In the genomic region with DNA sequence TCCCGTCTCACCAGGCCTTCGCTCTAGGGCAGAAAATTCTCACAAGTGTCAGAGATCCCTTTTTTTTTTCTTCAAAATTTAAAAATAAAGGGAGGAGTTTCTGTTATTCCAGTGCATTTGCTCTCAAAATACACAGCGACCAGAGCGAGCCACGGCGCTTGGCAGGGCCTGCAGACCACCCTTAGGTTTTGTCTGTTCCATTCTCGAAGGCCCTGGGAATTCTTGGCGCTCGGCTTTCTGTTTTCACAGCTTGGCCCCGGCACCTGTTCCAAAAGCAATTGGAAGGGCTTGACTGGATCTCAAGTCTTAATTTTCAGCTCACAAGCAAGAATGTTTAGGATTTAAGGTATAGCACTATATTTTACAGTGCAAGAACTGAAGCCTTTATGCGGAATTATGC, we compare ENCODE assay signal across 16 mouse cellular contexts. TPM values are rescaled to one million over a fixed set of nuclear protein-coding genes. Genes with fewer than 3 reads are reported as not detected.
A peak's percentile ranks its signal among the peaks of the same experiment; 100 is the strongest.
DNase-seq lines count a peak whose midpoint lies in the region; ATAC-seq and TF ChIP-seq lines count a peak whose summit lies in the region.
"Had no signal": no experiment of that assay in that cellular context is flagged by ENCODE, and none has a peak within 500 bp of the region (broad histone marks: within the 10 kb centered on the region; RNA-seq: fewer than 3 reads in every experiment).

No protein-coding gene starts in this region.

- no peaks in the 10 kb centered on the region for H3K27me3 ChIP-seq in forebrain, embryonic 16.5 days (replicated peaks; ENCODE audit: control insufficient read depth, insufficient read depth, low read length)
- H3K27me3 ChIP-seq in forebrain, embryonic 12.5 days = no peaks in the 10 kb centered on the region
- no peaks in the 10 kb centered on the region for H3K27me3 ChIP-seq in limb, embryonic 14.5 days (ENCODE audit: control insufficient read depth, insufficient read depth, low read length)
- peaks cover 41% of the 10 kb centered on the region for H3K27me3 ChIP-seq in limb, embryonic 10.5 days (ENCODE audit: low read depth, poor library complexity, severe bottlenecking)
- H3K27me3 ChIP-seq: heart, embryonic 13.5 days; hindbrain, embryonic 12.5 days had no signal

- no peak for TF ChIP-seq POLR2A in limb, embryonic 14.5 days (IDR thresholded peaks at IDR 0.05; ENCODE audit: borderline replicate concordance, extremely low read depth, insufficient read depth, insufficient read length)

- peak; percentile 13 to 19 for DNase-seq in cerebellum, postnatal 36 days
- DNase-seq in cerebellum, adult 9-11 months = no peak
- peak; percentile 59 for DNase-seq in limb, embryonic 14.5 days (ENCODE audit: low spot score)
- no peak for DNase-seq in limb, embryonic 10.5 days (ENCODE audit: low spot score)
- no peak for DNase-seq in yolk sac, embryonic 10.5 days (ENCODE audit: low spot score)
- DNase-seq: adrenal gland, adult 2 months; adrenal gland, postnatal 25 days; gastrocnemius, postnatal 36 days; heart, postnatal 36 days; kidney, adult 11 months; kidney, adult 9 months had no signal

- H3K9ac ChIP-seq in forebrain, embryonic 16.5 days (replicated peaks; ENCODE audit: low read depth, low read length) = no peak overlapping the region
- no peak overlapping the region for H3K9ac ChIP-seq in forebrain, embryonic 12.5 days
- no peak overlapping the region for H3K9ac ChIP-seq in limb, embryonic 14.5 days (ENCODE audit: low read depth, low read length, severe bottlenecking)
- H3K9ac ChIP-seq: heart, embryonic 13.5 days; hindbrain, embryonic 12.5 days had no signal

- H3K9me3 ChIP-seq in forebrain, embryonic 16.5 days (ENCODE audit: control insufficient read depth, low read length) = no peaks in the 10 kb centered on the region
- H3K9me3 ChIP-seq in forebrain, embryonic 12.5 days = no peaks in the 10 kb centered on the region
- no peaks in the 10 kb centered on the region for H3K9me3 ChIP-seq in limb, embryonic 14.5 days (ENCODE audit: control insufficient read depth, low read length)
- H3K9me3 ChIP-seq in limb, embryonic 10.5 days (replicated peaks) = no peaks in the 10 kb centered on the region
- H3K9me3 ChIP-seq: heart, embryonic 13.5 days; hindbrain, embryonic 12.5 days had no signal

- H3K4me3 ChIP-seq in forebrain, embryonic 16.5 days (replicated peaks; ENCODE audit: low read length) = no peak overlapping the region
- no peak overlapping the region for H3K4me3 ChIP-seq in forebrain, embryonic 12.5 days (replicated peaks)
- no peak overlapping the region for H3K4me3 ChIP-seq in limb, embryonic 14.5 days (replicated peaks; ENCODE audit: low read length)
- H3K4me3 ChIP-seq in limb, embryonic 10.5 days = no peak overlapping the region
- H3K4me3 ChIP-seq: heart, embryonic 13.5 days; hindbrain, embryonic 12.5 days had no signal

- H3K36me3 ChIP-seq in forebrain, embryonic 16.5 days (ENCODE audit: control insufficient read depth, insufficient read depth) = no peaks in the 10 kb centered on the region
- H3K36me3 ChIP-seq in forebrain, embryonic 12.5 days (replicated peaks) = no peaks in the 10 kb centered on the region
- no peaks in the 10 kb centered on the region for H3K36me3 ChIP-seq in limb, embryonic 14.5 days (ENCODE audit: control insufficient read depth, insufficient read depth, low read length)
- no peaks in the 10 kb centered on the region for H3K36me3 ChIP-seq in limb, embryonic 10.5 days
- H3K36me3 ChIP-seq: heart, embryonic 13.5 days; hindbrain, embryonic 12.5 days had no signal

- peak; percentile 65 for ATAC-seq in forebrain, embryonic 16.5 days
- ATAC-seq in forebrain, embryonic 12.5 days (ENCODE audit: low FRiP score) = no peak
- ATAC-seq in limb, embryonic 14.5 days (ENCODE audit: low FRiP score, low read depth) = peak; percentile 61; the same call in 1 of the 2 replicates
- ATAC-seq: hindbrain, embryonic 16.5 days had no signal

- no peak overlapping the region for H3K4me2 ChIP-seq in forebrain, embryonic 16.5 days (ENCODE audit: low read length)
- H3K4me2 ChIP-seq in forebrain, embryonic 12.5 days = no peak overlapping the region
- H3K4me2 ChIP-seq in limb, embryonic 14.5 days (replicated peaks; ENCODE audit: low read depth, low read length, severe bottlenecking) = no peak overlapping the region
- H3K4me2 ChIP-seq: heart, embryonic 13.5 days; hindbrain, embryonic 12.5 days had no signal

- no peak overlapping the region for H3K27ac ChIP-seq in forebrain, embryonic 16.5 days (ENCODE audit: low read length)
- no peak overlapping the region for H3K27ac ChIP-seq in forebrain, embryonic 12.5 days
- H3K27ac ChIP-seq in limb, embryonic 14.5 days (replicated peaks; ENCODE audit: low read depth, low read length) = no peak overlapping the region
- H3K27ac ChIP-seq in limb, embryonic 10.5 days = no peak overlapping the region
- H3K27ac ChIP-seq: heart, embryonic 13.5 days; hindbrain, embryonic 12.5 days had no signal

- H3K4me1 ChIP-seq in forebrain, embryonic 16.5 days (replicated peaks; ENCODE audit: control insufficient read depth, insufficient read depth, low read length) = no peaks in the 10 kb centered on the region; the same call in 1 of the 2 replicates
- H3K4me1 ChIP-seq in forebrain, embryonic 12.5 days = peaks cover 3% of the 10 kb centered on the region; the same call in 1 of the 2 replicates
- peaks cover 24% of the 10 kb centered on the region for H3K4me1 ChIP-seq in limb, embryonic 14.5 days (ENCODE audit: control insufficient read depth, insufficient read depth, low read length)
- H3K4me1 ChIP-seq in limb, embryonic 10.5 days = peaks cover 38% of the 10 kb centered on the region
- H3K4me1 ChIP-seq: heart, embryonic 13.5 days had no signal

- WGBS in forebrain, embryonic 16.5 days = 47% methylated on average over 11 of the region's 11 CpGs
- 82% methylated on average over 11 of the region's 11 CpGs for WGBS in forebrain, embryonic 12.5 days
- WGBS in limb, embryonic 14.5 days = 55% methylated on average over 11 of the region's 11 CpGs
- 92% methylated on average over 11 of the region's 11 CpGs for WGBS in limb, embryonic 10.5 days

RNA-seq across cellular contexts. Expression of a gene that starts 39.8 kb away (rescaled TPM):
- 5.0 and 5.6 TPM in 2 replicates for polyA plus RNA-seq in forebrain, embryonic 16.5 days (2015; fragmentation: Nextera tagmentation; extraction: Ambion mirVana)
- 12.0 TPM in 2 replicates for polyA plus RNA-seq in forebrain, embryonic 12.5 days (2016; fragmentation: Nextera tagmentation; extraction: Ambion mirVana)
- polyA plus RNA-seq in limb, embryonic 14.5 days (2012; rRNA removed) = 7.4 and 8.8 TPM in 2 replicates
- 11.7 and 13.8 TPM in 2 replicates for polyA plus RNA-seq in limb, embryonic 14.5 days (2014; fragmentation: Nextera tagmentation; extraction: Ambion mirVana)
- 5.1 and 7.2 TPM in 2 replicates for polyA plus RNA-seq in limb, embryonic 10.5 days (2016; fragmentation: Nextera tagmentation; extraction: Ambion mirVana)

Comparison
In these comparisons a context has a peak if more than half of its experiments do, and no peak if none do; other contexts are left out.
1. DNase-seq: peak in cerebellum, postnatal 36 days (2 of 2) and limb, embryonic 14.5 days (single experiment); none in cerebellum, adult 9-11 months (single experiment), limb, embryonic 10.5 days (single experiment) and yolk sac, embryonic 10.5 days (single experiment).